In genomic region chr8:125542893-125543613, GRCm38 (mm10) we compare ENCODE assay signal across 13 mouse cellular contexts. TPM values are rescaled to one million over a fixed set of nuclear protein-coding genes. Genes with fewer than 3 reads are reported as not detected.
DNase-seq lines count a peak whose midpoint lies in the region; ATAC-seq and TF ChIP-seq lines count a peak whose summit lies in the region.
"Had no signal": no experiment of that assay in that cellular context is flagged by ENCODE, and none has a peak within 500 bp of the region (broad histone marks: within the 10 kb centered on the region; RNA-seq: fewer than 3 reads in every experiment).

No protein-coding gene starts in this region.

- no peaks in the 10 kb centered on the region for H3K9me3 ChIP-seq in forebrain, embryonic 13.5 days (replicated peaks)
- no peaks in the 10 kb centered on the region for H3K9me3 ChIP-seq in forebrain, embryonic 11.5 days (ENCODE audit: control insufficient read depth, low read length)
- H3K9me3 ChIP-seq in hindbrain, embryonic 16.5 days (ENCODE audit: control insufficient read depth, low read length): no peaks in the 10 kb centered on the region
- no peaks in the 10 kb centered on the region for H3K9me3 ChIP-seq in hindbrain, embryonic 12.5 days (replicated peaks)
- H3K9me3 ChIP-seq in forebrain, postnatal 0 days (ENCODE audit: low read length): no peaks in the 10 kb centered on the region
- H3K9me3 ChIP-seq: midbrain, embryonic 13.5 days; neural tube, embryonic 12.5 days had no signal

- H3K27ac ChIP-seq in forebrain, embryonic 13.5 days: peak overlapping the region; percentile 28; the same call in 1 of the 2 replicates
- H3K27ac ChIP-seq in forebrain, embryonic 11.5 days (ENCODE audit: low read depth, low read length): no peak overlapping the region
- no peak overlapping the region for H3K27ac ChIP-seq in hindbrain, embryonic 16.5 days (ENCODE audit: low read depth, low read length)
- H3K27ac ChIP-seq in hindbrain, embryonic 12.5 days: no peak overlapping the region
- no peak overlapping the region for H3K27ac ChIP-seq in forebrain, postnatal 0 days (ENCODE audit: low read depth, low read length)
- H3K27ac ChIP-seq: hindbrain, embryonic 14.5 days; midbrain, embryonic 13.5 days; neural tube, embryonic 12.5 days had no signal

- H3K27me3 ChIP-seq in forebrain, embryonic 13.5 days: no peaks in the 10 kb centered on the region
- no peaks in the 10 kb centered on the region for H3K27me3 ChIP-seq in forebrain, embryonic 11.5 days (ENCODE audit: control insufficient read depth, insufficient read depth, low read length)
- no peaks in the 10 kb centered on the region for H3K27me3 ChIP-seq in hindbrain, embryonic 16.5 days (replicated peaks; ENCODE audit: control insufficient read depth, insufficient read depth, low read length)
- H3K27me3 ChIP-seq in hindbrain, embryonic 12.5 days: no peaks in the 10 kb centered on the region
- no peaks in the 10 kb centered on the region for H3K27me3 ChIP-seq in forebrain, postnatal 0 days (ENCODE audit: insufficient read depth, low read length)
- H3K27me3 ChIP-seq: midbrain, embryonic 13.5 days; neural tube, embryonic 12.5 days had no signal

- H3K36me3 ChIP-seq in forebrain, embryonic 13.5 days (ENCODE audit: poor library complexity, severe bottlenecking): no peaks in the 10 kb centered on the region
- H3K36me3 ChIP-seq in forebrain, embryonic 11.5 days (ENCODE audit: control insufficient read depth, insufficient read depth, low read length): no peaks in the 10 kb centered on the region
- H3K36me3 ChIP-seq in hindbrain, embryonic 16.5 days (ENCODE audit: control insufficient read depth, insufficient read depth, low read length): no peaks in the 10 kb centered on the region
- no peaks in the 10 kb centered on the region for H3K36me3 ChIP-seq in hindbrain, embryonic 12.5 days
- no peaks in the 10 kb centered on the region for H3K36me3 ChIP-seq in forebrain, postnatal 0 days (ENCODE audit: insufficient read depth)
- H3K36me3 ChIP-seq: midbrain, embryonic 13.5 days; neural tube, embryonic 12.5 days had no signal

- H3K4me3 ChIP-seq in forebrain, embryonic 13.5 days: no peak overlapping the region
- no peak overlapping the region for H3K4me3 ChIP-seq in forebrain, embryonic 11.5 days (ENCODE audit: low read depth, low read length)
- H3K4me3 ChIP-seq in hindbrain, embryonic 16.5 days (ENCODE audit: low read length): no peak overlapping the region
- H3K4me3 ChIP-seq in hindbrain, embryonic 12.5 days: no peak overlapping the region
- H3K4me3 ChIP-seq in forebrain, postnatal 0 days (ENCODE audit: low read depth, low read length): no peak overlapping the region
- H3K4me3 ChIP-seq: midbrain, embryonic 13.5 days; neural tube, embryonic 12.5 days had no signal

- WGBS in forebrain, embryonic 13.5 days: 88% methylated on average over 11 of the region's 11 CpGs
- WGBS in forebrain, embryonic 11.5 days: 84% methylated on average over 11 of the region's 11 CpGs
- 89% methylated on average over 11 of the region's 11 CpGs for WGBS in hindbrain, embryonic 16.5 days
- WGBS in hindbrain, embryonic 12.5 days: 80% methylated on average over 11 of the region's 11 CpGs
- WGBS in forebrain, postnatal 0 days: 74% methylated on average over 11 of the region's 11 CpGs

- H3K9ac ChIP-seq in forebrain, embryonic 13.5 days: no peak overlapping the region; the same call in 1 of the 2 replicates
- no peak overlapping the region for H3K9ac ChIP-seq in forebrain, embryonic 11.5 days (ENCODE audit: low read length)
- H3K9ac ChIP-seq in hindbrain, embryonic 16.5 days (ENCODE audit: low read depth, low read length): no peak overlapping the region
- no peak overlapping the region for H3K9ac ChIP-seq in hindbrain, embryonic 12.5 days
- no peak overlapping the region for H3K9ac ChIP-seq in forebrain, postnatal 0 days
- H3K9ac ChIP-seq: hindbrain, embryonic 14.5 days; midbrain, embryonic 13.5 days; neural tube, embryonic 12.5 days had no signal

- H3K4me2 ChIP-seq in forebrain, embryonic 13.5 days: no peak overlapping the region
- no peak overlapping the region for H3K4me2 ChIP-seq in forebrain, embryonic 11.5 days (ENCODE audit: low read depth, low read length, severe bottlenecking)
- H3K4me2 ChIP-seq in hindbrain, embryonic 16.5 days (ENCODE audit: low read length): no peak overlapping the region
- H3K4me2 ChIP-seq in hindbrain, embryonic 12.5 days (replicated peaks): no peak overlapping the region
- H3K4me2 ChIP-seq in forebrain, postnatal 0 days (ENCODE audit: low read depth): no peak overlapping the region
- H3K4me2 ChIP-seq: hindbrain, embryonic 14.5 days; midbrain, embryonic 13.5 days; neural tube, embryonic 12.5 days had no signal

- no peak for TF ChIP-seq CTCF in forebrain, postnatal 0 days (IDR thresholded peaks at IDR 0.05; ENCODE audit: low read depth)

- H3K4me1 ChIP-seq in forebrain, embryonic 13.5 days: peaks cover 37% of the 10 kb centered on the region
- H3K4me1 ChIP-seq in forebrain, embryonic 11.5 days (replicated peaks; ENCODE audit: control insufficient read depth, insufficient read depth, low read length): peaks cover 3% of the 10 kb centered on the region; the same call in 1 of the 2 replicates
- H3K4me1 ChIP-seq in hindbrain, embryonic 16.5 days (ENCODE audit: control insufficient read depth, insufficient read depth, low read depth, low read length): peaks cover 6% of the 10 kb centered on the region
- peaks cover 40% of the 10 kb centered on the region for H3K4me1 ChIP-seq in hindbrain, embryonic 12.5 days
- no peaks in the 10 kb centered on the region for H3K4me1 ChIP-seq in forebrain, postnatal 0 days (ENCODE audit: insufficient read depth)

- ATAC-seq in forebrain, embryonic 13.5 days: peak; percentile 43
- ATAC-seq in forebrain, embryonic 11.5 days (replicated peaks; ENCODE audit: low FRiP score): no peak
- 0 out of 2 replicates have a peak, but pooled peaks have one; percentile 24 for ATAC-seq in hindbrain, embryonic 16.5 days
- no peak for ATAC-seq in hindbrain, embryonic 12.5 days (ENCODE audit: low FRiP score)
- peak; percentile 62 for ATAC-seq in forebrain, postnatal 0 days
- ATAC-seq in megakaryocyte progenitor cell, adult 5-6 weeks (replicated peaks; ENCODE audit: poor library complexity): peak; percentile 72
- ATAC-seq: midbrain, embryonic 13.5 days had no signal

- DNase-seq in forebrain, embryonic 11.5 days (ENCODE audit: low spot score): no peak
- DNase-seq in forebrain, postnatal 0 days: no peak
- no peak for DNase-seq in urinary bladder, adult 2 months (ENCODE audit: low spot score)
- no peak for DNase-seq in kidney, adult 18-20 months
- DNase-seq: adrenal gland, postnatal 14 days; left cerebral cortex, postnatal 4 days had no signal

RNA-seq across cellular contexts. Expression of gene Sipa1l2, which starts 26.6 kb away (rescaled TPM):
- 26.7 and 27.2 TPM in 2 replicates for polyA plus RNA-seq in forebrain, embryonic 13.5 days (2015; fragmentation: Nextera tagmentation; extraction: Ambion mirVana)
- polyA plus RNA-seq in forebrain, embryonic 11.5 days (2014; fragmentation: Nextera tagmentation; extraction: Ambion mirVana): 19.9 and 23.3 TPM in 2 replicates
- polyA plus RNA-seq in hindbrain, embryonic 16.5 days (2015; fragmentation: Nextera tagmentation; extraction: Ambion mirVana): 15.9 and 20.5 TPM in 2 replicates
- polyA plus RNA-seq in hindbrain, embryonic 12.5 days (2016; fragmentation: Nextera tagmentation; extraction: Ambion mirVana): 36.4 and 37.5 TPM in 2 replicates
- 36.7 and 44.3 TPM in 2 replicates for total RNA-seq in forebrain, postnatal 0 days (2014; rRNA removed)
- 8.7 and 10.6 TPM in 2 replicates for polyA plus RNA-seq in forebrain, postnatal 0 days (2015; fragmentation: Nextera tagmentation; extraction: Ambion mirVana)
- 0.84 and 1.5 TPM in 2 replicates for total RNA-seq in megakaryocyte progenitor cell, adult 5-6 weeks (2015)
- 2.0 and 2.3 TPM in 2 replicates for total RNA-seq in megakaryocyte progenitor cell, adult 5-6 weeks (2017)
- 16.7 and 20.2 TPM in 2 replicates for polyA plus RNA-seq in urinary bladder, adult 2 months (2012; rRNA removed)

Comparison
In these comparisons a context has a peak if more than half of its experiments do, and no peak if none do; other contexts are left out.
1. ATAC-seq: peak in forebrain, embryonic 13.5 days (single experiment), hindbrain, embryonic 16.5 days (single experiment), forebrain, postnatal 0 days (single experiment) and megakaryocyte progenitor cell, adult 5-6 weeks (single experiment); none in forebrain, embryonic 11.5 days (single experiment) and hindbrain, embryonic 12.5 days (single experiment).